Mouse (Mus musculus): ENCODE measurements around the gene Rps21.

Gene Rps21

GRCm38 (mm10) chr2:180300252-180300651 lies 43.1 kb downstream of the Rps21 start:
- DNase-seq, result no peak

GRCm38 (mm10) chr2:180300771-180301170 lies 43.6 kb downstream of the Rps21 start:
- no peak for DNase-seq

GRCm38 (mm10) chr2:180302201-180302600 lies 45.0 kb downstream of the Rps21 start:
- DNase-seq, result no peak

- no peak for DNase-seq
Measured at GRCm38 (mm10) chr2:180303468-180303867, 46.3 kb downstream of the Rps21 start.

- no peak for DNase-seq
Measured at GRCm38 (mm10) chr2:180304554-180304953, 47.4 kb downstream of the Rps21 start.

GRCm38 (mm10) chr2:180305490-180305889 lies 48.3 kb downstream of the Rps21 start:
- DNase-seq, result no peak

GRCm38 (mm10) chr2:180306009-180306408 lies 48.8 kb downstream of the Rps21 start:
- DNase-seq, result no peak

- DNase-seq, result peak; percentile 98
Measured at GRCm38 (mm10) chr2:180306423-180307168, 49.4 kb downstream of the Rps21 start.

- no peak for DNase-seq
Measured at GRCm38 (mm10) chr2:180307680-180308079, 50.5 kb downstream of the Rps21 start.

All from heart, adult 11 months (tissue).